Mouse (Mus musculus) adrenal gland, postnatal 25 days (tissue): ENCODE measurements at regions not wholly inside any gene's neighbourhood (a gene's known extent, or its start where the extent isn't known, plus 50 kb on each side); places are given as distances from the start of the nearest gene placed in this dataset.
"Not testable (repeated sequence)": the region's sequence is repeated elsewhere in the genome, so short reads cannot be mapped to it uniquely, and the experiment has no call there.

Experiments used
- DNase-seq: peaks from one replicate; pipeline ENCODE4 v3.0.0; 2021; ENCODE audit warnings: mixed read lengths

DNA sequence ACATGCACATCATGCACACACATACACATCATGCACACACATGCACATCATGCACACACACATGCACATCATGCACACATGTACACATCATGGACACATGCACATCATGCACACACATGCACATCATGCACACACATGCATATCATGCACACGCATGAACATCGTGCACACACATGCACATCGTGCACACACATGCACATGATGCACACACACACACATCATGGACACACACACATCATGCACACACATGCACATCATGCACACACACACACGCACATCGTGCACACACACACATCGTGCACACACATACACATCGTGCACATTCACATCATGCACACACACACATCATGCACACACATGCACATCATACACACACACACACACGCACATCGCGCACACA lies 104.9 kb upstream of the Gcfc2 start:
- no peak for DNase-seq

GRCm38 (mm10) chr6:81820078-81820477 lies 103.4 kb upstream of the Gcfc2 start:
- no peak for DNase-seq

GRCm38 (mm10) chr6:81839474-81840153 lies 83.9 kb upstream of the Gcfc2 start:
- no peak for DNase-seq

GRCm38 (mm10) chr6:81868207-81868606 lies 55.3 kb upstream of the Gcfc2 start:
- DNase-seq = not testable (repeated sequence)
